Mouse (Mus musculus) c-Kit-negative CD71-positive TER-119-positive erythroid progenitor cells, embryonic 14.5 days (primary cell): ENCODE results near the gene Shprh.
"Not testable (repeated sequence)": the region's sequence is repeated elsewhere in the genome, so short reads cannot be mapped to it uniquely, and the experiment has no call there.

ENCODE experiments used
- DNase-seq: peaks from one replicate; pipeline ENCODE4 v3.0.0-alpha.2; 2013; ENCODE audit warnings: low read depth, low spot score

Shprh gene

DNA sequence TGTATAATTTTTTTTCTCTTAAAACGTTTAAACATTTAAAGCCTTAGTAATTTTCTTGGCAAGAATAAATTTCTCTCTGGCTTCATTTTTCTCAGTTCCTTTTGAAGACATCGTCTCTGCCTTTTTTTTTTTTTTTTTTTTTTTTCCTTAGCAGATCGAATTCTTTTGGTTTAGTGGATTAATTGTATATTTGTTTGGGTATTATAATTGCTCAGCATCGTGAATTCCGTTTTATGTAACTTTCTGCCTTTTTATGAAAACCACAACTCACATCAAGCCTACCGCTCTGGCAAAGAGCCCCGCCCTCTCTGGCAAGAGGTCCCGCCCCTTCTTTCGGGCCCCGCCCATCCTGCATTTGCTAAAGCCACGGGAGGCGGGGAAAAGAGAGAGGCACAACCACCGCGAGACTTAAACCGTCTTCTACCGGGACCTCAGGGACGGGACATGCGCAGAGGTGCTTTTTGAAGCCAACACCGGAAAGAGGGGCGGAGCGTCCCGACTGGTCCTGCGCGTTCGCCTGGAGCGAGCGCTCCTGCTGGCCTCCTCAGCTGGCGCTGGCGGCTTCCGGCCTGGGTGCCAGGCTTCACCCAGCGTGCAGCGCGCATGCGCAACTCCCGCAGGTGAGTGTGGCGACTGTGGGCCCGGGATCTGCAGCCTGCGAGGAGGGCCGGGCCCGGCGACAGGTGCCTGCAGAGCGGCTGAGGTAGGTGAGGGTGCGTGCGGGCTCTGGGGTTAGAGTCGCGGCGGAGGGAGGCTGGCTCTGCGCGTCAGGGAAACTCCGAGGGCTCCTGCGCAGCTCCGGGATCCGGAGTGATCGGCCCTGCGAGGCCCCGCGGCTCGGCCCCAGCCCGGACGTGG is at the start of gene Shprh:
Gene Shprh (plus strand): TSS at position 544 of the 858 bp plus-strand sequence.
- DNase-seq = peak; percentile 99

DNA sequence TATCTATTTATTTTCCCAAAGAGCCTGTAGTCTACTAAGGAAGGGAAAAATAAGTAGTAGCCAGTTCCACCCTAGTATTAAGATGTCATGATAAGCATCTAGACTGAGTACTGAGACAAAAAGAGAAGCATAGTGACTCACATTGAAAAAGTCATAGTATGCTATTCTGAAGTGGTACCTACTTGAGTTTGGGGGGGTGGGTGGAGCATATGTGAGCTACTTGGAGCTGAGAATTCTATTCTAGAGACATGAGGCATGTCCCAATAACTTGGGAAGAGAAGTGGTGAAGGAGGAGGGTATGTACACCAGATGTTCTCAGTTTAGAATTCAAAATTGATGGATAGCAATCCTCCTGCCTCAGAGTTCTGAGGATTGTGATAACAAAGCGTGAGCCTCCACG is 27.4 kb upstream of the Shprh start:
- DNase-seq = no peak

DNA sequence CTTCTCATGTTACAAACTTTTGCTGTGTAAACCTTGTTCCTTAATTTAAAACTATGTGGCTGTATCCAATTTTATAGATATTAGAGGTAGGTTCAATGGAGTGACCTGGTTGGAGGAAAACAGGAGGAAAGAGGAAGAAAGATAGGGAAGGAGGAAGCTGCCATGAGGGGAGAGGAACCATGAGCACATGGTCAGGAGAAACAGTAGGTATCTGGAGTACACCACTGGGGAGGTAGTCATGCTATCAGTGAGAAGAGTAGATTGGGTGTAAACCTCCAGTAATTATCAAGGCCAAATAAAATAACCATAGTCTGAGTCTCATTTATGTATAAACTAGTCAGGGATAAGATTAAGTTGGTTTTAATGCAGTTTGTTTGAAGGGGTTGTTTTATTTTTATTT is 3.6 kb upstream of the Shprh start:
- no peak for DNase-seq

DNA sequence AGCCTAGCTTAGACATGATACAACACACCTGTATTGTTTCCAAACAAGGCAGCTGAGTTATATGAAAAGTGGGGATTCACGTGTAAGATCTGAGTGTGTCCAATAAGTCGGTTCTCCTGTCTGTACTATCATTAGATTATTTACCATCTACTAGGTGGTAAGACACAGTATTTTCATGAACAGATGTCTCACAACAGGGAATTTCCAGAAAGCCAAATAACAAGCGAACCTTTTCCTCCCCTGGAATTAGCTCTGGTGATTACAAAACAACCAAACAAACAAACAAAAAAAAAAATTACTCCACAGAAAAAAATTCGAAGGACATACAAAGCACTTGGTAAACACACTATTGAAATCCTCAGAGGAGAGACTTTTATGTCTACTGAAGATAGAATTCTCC is 781 bp upstream of the Shprh start:
- DNase-seq = no peak

DNA sequence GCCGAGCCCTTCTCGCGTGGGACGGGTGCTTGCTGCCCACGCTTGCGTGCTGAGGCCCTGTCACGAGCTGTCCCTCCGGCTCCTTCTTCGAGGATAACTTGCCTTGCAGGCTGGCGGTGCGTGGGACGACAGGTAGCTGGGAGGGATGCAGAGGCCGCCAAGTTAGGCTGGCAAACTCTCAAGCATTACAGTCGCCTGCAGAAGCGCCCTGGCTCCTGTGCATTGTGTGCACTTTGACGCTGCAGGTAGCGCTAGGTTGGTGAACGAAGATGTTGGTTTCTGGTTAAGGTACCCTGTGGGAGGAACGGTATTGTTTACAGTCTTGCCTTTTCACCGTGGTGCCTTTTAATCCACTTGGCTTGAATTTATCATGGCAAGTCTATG is 507 bp downstream of the Shprh start:
- DNase-seq = no peak

DNA sequence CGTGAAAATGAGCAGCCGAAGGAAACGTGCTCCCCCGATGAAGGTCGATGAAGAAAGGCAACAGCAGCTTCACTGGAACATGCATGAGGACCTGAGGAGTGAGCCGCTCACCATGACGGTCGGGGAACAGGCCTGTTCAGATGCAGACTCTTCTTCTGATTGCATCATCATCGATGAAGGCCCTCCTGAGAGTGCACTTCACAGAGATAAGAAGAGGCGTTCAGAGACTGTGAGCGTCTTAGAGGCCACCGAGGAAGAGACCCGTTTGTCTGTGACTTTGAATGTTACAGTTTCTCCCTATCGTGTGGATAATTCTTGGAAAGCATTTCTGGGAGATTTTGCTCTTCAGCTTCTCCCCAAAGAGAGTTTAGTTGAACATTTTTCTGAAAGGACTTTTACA is 2.4 kb downstream of the Shprh start:
- DNase-seq = no peak

DNA sequence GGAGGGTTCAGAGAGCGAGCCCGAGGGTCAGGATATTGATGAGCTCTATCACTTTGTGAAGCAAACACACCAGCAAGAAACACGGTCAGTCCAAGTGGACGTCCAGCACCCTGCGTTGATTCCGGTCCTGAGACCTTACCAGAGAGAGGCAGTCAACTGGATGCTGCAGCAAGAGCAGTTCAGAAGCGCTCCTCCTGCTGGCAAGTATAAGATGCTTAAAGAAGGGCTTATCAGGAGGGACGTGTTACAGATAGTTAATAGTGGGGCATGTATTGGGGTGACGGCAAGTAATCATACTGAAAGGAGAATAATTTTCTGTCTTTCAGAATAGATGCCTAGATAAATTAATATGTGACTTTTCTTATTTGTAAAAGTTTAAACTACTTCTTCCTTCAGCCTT is 7.8 kb downstream of the Shprh start:
- no peak for DNase-seq

DNA sequence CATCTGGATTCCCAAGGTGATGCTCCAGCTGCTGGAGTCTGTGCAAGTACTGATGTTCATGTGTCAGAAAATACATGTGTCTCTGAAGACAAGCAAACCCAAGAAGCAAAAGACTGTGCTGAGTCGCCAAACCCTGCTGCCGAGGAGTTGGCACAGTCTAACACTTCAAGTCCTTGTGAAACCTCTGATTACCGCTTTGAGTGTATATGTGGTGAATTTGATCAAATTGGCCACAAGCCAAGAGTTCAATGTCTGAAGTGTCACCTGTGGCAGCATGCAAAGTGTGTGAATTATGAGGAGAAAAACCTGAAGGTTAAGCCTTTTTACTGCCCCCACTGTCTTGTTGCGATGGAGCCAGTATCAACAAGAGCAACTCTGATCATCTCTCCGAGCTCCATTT is 15.3 kb downstream of the Shprh start:
- no peak for DNase-seq

DNA sequence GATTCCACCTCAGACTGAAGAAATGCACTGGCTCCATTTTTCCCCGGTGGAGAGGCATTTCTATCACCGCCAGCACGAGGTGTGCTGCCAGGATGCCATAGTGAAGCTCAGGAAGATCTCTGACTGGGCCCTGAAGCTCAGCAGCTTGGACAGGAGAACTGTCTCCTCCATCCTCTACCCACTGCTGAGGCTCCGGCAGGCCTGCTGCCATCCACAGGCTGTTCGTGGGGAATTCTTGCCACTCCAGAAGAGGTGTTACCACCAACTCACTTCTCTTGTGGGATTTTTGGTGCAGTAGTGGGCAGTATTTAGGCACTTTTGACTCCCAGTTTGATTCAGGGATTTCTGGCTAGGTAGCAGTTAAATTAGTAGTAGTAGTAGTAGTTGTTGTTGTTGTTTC is 21.0 kb downstream of the Shprh start:
- no peak for DNase-seq

DNA sequence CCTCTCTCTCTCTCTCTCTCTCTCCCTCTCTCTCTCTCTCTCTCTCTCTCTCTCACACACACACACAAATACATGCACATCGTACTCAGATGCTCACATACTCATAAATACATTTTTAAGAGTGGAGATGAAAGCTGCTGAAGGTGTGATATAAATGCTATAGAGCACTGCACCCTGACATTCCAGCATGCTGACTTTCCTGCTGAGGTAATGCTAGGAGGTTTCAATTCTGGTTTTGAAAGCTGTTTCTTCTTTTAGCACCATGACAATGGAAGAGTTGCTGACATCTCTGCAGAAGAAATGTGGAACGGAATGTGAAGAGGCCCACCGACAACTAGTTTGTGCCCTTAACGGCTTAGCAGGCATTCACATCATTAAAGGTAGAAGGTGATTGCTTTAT is 22.4 kb downstream of the Shprh start:
- no peak for DNase-seq

DNA sequence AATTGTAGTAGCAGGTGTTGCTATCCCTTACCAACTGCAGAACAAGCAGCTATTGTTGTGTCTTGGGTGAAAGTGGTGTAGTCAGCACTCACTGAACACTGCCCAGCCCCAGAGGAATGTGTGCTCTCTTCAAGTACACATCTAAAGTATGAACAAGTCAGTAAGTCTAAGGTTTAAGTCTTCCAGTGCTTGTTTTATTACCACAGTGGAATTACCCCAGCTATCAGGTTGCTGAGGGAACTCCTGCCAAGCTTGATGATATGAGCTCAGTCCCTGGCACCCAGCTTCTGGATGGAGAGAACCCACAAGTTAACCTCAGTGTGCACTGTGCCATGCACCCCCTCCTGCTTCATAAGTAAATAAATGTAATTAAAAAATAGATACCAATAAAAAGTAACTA is 23.3 kb downstream of the Shprh start:
- no peak for DNase-seq

DNA sequence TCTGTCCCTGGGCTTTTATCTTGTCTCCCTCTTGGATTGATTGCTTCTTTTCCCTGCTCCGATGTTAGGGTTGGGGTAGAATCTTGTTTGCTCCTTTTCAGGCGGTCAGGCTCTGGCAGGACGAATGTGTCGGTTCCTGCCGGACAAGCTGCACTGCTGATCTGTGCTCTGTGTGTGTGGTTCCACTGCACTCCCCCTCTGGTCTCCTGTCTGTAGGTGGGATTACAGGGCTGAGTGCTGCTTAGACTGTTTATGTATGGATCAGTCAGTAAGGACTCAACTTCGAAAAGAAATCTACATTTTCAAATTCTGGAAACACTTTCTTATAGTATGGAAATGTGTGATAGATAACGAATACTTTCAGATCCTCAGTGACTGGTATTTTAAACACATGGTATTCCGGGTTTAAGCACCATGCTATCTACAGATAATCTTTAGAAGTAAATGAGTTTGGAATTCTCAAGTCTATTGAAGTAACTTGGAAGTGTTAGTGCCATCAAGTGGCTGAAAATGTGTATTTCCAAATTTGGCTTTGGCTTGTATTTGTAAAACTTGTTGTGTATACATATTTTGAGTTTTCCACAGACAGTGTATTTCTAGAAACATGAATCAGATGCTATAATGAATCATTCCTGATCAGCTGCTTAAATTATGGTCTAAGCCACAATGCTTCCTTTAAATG is 26.7 kb downstream of the Shprh start:
- DNase-seq = no peak

DNA sequence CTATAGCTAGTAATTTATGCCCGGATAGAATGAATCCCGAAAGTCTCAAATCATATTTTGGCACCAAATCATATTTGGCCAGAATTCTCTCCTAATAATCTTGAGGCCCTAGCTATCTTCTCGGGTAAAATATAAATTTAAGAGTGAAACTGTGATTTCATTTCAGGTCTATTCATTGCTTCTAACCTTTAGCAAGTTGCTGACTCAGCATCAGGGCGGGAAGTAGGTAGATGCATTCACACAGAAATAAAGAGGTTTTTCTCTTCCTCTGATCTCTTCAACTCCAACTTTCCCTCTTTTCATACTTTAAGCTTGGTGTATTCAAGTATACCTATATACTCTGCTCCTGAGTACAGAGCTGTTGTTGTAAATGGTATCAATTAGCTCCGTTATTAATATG is 30.9 kb downstream of the Shprh start:
- DNase-seq = no peak

DNA sequence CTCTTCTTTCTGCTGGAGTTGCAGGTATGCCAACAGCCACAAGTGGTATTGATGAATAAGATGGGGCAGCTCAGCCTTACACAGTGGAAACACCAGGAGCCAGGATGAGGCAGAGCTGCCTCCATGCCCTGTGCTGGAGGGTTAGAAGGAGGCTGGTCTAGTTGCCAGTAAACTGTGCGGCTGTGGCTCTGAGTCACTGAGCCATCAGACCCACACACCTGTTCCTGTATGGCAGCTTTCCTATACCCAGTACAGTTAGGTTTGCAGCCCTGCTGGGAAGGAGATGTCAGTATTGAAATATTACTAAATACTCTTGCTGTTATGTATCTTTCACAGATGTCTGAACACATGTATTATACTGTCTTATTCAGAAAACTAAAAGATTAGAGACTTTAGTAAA is 48.1 kb downstream of the Shprh start:
- no peak for DNase-seq

DNA sequence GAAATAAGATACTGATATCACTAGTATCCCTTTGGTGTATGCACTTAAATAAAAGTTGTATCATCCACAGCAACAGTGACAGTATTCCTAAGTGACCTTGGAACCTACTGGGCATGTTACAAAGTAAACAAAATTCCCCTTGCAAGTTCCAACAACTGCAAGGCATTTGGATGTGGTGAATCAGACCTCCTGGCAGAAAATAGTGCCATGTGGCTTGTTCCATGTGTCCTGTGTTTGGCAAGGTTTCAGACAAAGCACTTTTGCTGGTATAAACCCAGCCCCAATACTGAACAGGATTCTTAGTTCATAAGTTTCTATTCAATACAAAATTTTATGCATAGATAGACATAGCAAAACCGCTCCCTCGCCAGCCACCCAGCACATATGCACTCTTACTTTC is 49.1 kb downstream of the Shprh start:
- no peak for DNase-seq

DNA sequence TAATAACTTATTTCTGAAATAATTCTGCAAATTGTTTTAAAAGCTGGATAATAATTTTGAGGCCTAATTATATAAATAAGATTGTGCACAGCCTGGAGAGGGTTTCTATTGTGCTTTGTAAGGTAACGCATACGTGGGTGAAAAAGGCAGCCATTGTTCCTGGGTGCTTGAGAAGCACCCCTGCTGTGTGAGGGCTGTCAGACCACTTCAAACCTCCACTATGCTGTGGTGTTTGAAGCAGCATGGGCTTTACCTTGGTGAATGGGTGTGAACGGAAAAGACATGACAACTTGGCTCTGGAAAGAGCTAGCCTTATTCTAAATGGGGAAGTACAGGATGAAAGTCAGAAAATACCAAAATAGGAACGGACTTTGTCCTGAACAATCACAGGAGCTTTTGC is 50.8 kb downstream of the Shprh start:
- no peak for DNase-seq

DNA sequence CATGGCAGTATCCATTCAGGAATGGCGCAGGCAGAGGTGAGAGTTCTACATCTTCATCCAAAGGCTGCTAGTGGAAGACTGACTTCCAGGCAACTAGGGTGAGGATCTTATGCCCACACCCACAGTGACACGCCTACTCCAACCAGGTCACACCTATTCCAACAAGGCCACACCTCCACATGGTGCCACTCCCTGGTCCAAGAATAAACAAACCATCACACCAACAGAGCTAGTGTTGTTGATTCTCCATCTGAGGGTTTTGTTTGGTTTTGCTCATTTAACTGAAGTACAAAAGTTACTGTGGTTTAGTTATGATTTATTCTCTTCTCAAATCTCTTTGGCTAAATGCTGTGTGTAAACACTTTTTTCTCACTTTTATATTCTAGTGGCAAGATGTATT is 56.7 kb downstream of the Shprh start:
- DNase-seq = not testable (repeated sequence)

DNA sequence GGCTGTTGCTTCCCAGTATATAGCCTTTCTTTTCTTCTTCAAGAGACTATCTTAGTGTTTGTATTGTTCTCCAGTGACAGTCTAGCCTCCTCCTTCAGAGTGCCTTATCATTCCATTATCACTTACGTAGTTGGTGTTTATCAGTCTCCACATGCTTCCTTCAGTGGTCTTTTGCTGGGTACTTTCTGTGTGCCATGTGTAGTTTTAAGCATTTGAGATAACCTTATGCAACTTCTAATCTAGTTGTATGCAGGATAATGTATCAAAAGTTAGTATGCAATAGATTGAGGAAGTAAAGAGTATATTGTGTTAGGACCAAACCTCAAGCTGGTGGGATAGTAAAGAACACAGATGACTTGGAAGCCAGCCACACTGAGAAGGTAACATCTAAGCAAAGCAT is 59.4 kb downstream of the Shprh start:
- DNase-seq = no peak

DNA sequence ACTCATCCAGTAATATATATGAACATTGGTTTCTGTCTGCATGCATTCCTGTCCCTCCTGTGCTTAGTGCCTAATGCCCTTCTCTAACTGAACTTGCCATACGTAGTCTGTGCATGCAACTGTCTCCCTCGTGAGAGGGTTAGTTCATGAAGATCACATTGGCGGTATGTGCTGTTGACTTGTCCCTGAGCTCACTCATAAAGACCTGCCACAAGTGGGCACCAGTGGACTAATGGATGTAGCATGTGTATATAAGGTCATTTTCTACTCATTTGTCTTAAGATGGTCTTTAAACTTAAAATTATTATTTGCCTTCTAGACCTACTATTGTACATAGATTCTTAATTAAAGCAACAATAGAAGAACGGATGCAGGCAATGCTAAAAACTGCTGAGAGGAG is 62.8 kb downstream of the Shprh start:
- DNase-seq = no peak

DNA sequence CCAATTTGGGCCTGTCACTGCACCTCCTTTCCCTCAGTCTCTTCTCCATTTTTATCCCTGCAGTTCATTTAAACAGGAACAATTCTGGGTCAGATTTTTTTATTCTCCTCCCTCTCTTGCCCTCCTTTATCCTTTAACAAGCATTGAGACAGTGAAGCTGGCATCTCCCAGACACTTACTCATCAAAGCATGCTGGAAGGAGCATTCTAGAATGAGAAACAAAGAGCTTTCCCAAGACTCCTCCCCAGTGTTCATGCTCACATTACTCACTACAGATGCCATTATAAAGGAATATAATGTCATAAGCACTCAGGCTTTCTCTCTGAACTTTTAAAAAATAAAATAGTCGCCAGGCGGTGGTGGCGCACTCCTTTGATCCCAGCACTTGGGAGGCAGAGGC is 77.2 kb downstream of the Shprh start:
- DNase-seq = no peak

DNA sequence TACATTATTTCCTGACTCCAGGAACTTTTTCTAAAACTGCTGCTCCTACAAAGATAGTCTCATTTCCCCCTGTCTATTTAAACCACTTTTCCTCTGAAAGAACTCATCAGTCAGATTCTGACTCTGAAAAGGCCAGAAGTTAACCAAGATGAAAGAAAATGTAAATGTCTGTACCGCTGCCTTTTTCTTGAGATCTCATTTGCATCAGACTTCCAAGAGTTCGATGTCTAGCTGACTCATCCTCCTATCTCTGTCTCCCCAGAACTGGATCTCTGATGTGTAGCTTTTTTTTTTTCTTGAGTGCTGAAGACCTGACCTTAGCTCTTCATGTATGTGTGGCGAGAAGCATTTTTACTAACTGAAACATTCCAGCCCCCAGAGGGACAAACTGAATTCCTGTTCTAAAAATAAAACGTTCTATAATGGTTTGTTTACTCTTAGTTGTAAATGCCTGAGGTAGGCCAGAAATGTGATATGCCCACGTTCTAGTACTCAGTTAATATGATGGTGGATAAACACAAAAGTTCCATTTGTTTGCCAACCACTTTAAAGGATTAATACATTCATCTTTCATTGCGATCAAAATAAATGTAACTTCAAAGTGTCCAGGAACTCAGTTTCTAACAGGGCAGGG is 80.4 kb downstream of the Shprh start:
- DNase-seq = peak; percentile 21

DNA sequence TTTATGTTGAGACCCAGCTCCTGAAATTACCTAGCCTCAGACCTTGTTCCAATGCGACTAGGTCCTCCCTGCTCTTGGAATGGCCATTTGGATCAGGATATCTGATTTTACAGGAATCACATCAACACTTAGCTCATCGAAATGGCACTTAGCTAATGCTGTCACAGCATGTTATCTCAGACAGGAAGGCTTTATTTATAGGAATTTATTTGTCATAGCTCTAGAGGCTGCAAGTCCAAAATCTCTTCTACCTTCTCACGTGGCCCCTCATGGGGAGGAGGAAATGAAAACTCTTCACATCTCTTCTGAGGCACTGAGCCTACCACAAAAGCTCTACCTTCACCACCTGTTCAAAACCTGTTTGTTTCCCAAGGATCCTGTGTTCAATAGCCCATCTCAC is 84.0 kb downstream of the Shprh start:
- DNase-seq = no peak

DNA sequence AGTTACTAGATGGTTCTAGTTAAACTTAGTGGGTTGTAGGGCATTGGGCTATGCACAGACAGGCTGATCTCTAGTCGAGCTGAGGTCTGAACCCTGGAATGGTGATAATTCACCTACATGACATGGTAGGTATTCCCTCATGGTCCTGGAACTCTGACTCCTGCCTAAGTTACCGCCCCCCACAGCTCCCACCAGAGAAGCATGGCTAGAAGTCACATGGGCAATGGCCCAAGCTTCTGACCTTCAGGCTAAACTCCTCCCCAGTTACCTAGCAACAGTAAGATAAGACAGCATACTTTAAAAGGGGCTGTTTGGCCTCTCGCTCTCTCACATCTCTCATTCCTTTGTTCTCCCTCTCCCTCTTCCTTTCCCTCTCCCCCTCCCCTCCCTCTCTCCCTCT is 93.8 kb downstream of the Shprh start:
- DNase-seq = not testable (repeated sequence)
